ENCODE assay signal across 8 mouse cellular contexts in the genomic region with DNA sequence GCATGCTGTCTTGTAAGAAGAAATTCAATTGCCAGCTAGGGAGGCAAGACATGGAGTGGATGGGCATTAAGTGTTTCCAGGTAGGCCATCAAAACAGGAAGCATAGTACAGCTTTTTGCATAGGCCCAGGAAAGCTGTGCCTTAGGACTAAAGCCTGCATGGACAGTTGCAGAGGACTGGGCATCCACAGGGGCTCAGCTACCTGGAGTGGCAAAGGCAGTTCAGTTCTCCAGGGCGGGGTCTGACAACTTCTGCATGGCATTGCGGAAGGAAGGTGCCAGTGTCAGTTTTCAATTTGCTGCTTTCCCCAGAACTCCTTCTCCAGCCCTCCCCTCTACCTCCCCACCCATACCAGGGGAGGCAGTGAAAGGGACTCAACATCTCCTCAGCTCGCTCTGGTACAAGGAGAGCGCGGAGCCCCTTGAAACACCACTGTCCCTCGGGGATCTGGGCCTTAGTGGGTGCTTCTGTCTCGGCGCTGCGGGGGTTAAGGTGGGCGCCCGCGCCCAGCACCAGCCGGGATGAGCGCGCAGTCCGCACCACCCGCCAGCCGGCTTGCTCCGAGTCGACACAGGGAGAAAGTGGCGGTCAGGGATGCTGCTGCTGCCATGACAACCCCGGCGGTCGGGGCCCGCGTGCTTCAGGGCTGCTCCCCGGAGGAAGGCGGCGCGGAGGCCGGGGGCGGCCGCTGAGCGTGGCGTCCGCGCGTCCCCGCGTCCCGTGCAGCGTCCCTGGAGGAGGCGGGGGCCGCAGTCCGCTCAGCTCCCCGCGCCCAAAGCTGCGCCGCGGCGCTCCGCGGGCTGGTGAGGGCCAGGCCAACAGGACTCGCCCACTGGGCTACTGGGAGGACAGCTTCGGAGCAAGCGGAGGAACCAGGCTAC.
A peak's percentile ranks its signal among the peaks of the same experiment; 100 is the strongest.
DNase-seq lines count a peak whose midpoint lies in the region; ATAC-seq and TF ChIP-seq lines count a peak whose summit lies in the region.

No protein-coding gene starts in this region.

- H3K79me2 ChIP-seq in heart, adult 2 months (replicated peaks; ENCODE audit: control insufficient read depth, insufficient read depth, low read length) = no peaks in the 10 kb centered on the region

- H3K4me2 ChIP-seq in hindbrain, embryonic 12.5 days (replicated peaks) = peak overlapping the region; percentile 96
- peak overlapping the region; percentile 94 for H3K4me2 ChIP-seq in limb, embryonic 14.5 days (replicated peaks; ENCODE audit: low read depth, low read length, severe bottlenecking)

- no peaks in the 10 kb centered on the region for H3K9me3 ChIP-seq in forebrain, embryonic 10.5 days
- no peaks in the 10 kb centered on the region for H3K9me3 ChIP-seq in hindbrain, embryonic 12.5 days (replicated peaks)
- H3K9me3 ChIP-seq in limb, embryonic 14.5 days (ENCODE audit: control insufficient read depth, low read length) = no peaks in the 10 kb centered on the region

- peak; percentile 12 to 20 for DNase-seq in heart, adult 2 months
- DNase-seq in heart, postnatal 36 days = no peak
- peak; percentile 85 for DNase-seq in brain, adult 2 months (ENCODE audit: low read depth, low spot score)
- DNase-seq in forebrain, embryonic 10.5 days (ENCODE audit: extremely low spot score, low spot score) = peak; percentile 55
- no peak for DNase-seq in limb, embryonic 14.5 days (ENCODE audit: low spot score)
- peak; percentile 85 for DNase-seq in retina, postnatal 1 day

- TF ChIP-seq CTCF in heart, adult 2 months (IDR thresholded peaks at IDR 0.05) = no peak

- H3K4me1 ChIP-seq in heart, adult 2 months (ENCODE audit: control insufficient read depth, insufficient read depth, low read length) = no peaks in the 10 kb centered on the region
- H3K4me1 ChIP-seq in forebrain, embryonic 10.5 days = peaks cover 23% of the 10 kb centered on the region
- peaks cover 9% of the 10 kb centered on the region for H3K4me1 ChIP-seq in hindbrain, embryonic 12.5 days
- H3K4me1 ChIP-seq in limb, embryonic 14.5 days (ENCODE audit: control insufficient read depth, insufficient read depth, low read length) = 0 out of 2 replicates have a peak, but pooled peaks cover 7% of the 10 kb centered on the region

- intact Hi-C loops in heart, adult 2 months (cut with DNase I) = no loop called here
- intact Hi-C loops in heart, postnatal 36 days (cut with DNase I) = no loop called here

- peaks cover 3% of the 10 kb centered on the region for H3K27me3 ChIP-seq in heart, adult 2 months (ENCODE audit: control insufficient read depth, insufficient read depth, low read length)
- H3K27me3 ChIP-seq in forebrain, embryonic 10.5 days (ENCODE audit: poor library complexity, severe bottlenecking) = peaks cover 51% of the 10 kb centered on the region
- H3K27me3 ChIP-seq in hindbrain, embryonic 12.5 days = peaks cover 25% of the 10 kb centered on the region
- H3K27me3 ChIP-seq in limb, embryonic 14.5 days (ENCODE audit: control insufficient read depth, insufficient read depth, low read length) = peaks cover 35% of the 10 kb centered on the region

- no peak overlapping the region for H3K9ac ChIP-seq in heart, adult 2 months (ENCODE audit: low read depth, low read length)
- peak overlapping the region; percentile 67 for H3K9ac ChIP-seq in hindbrain, embryonic 12.5 days
- H3K9ac ChIP-seq in limb, embryonic 14.5 days (ENCODE audit: low read depth, low read length, severe bottlenecking) = peak overlapping the region; percentile 52

- 3% methylated on average over 56 of the region's 56 CpGs for WGBS in heart, adult 2 months
- under 1% methylated on average over 56 of the region's 56 CpGs for WGBS in forebrain, embryonic 10.5 days
- under 1% methylated on average over 56 of the region's 56 CpGs for WGBS in hindbrain, embryonic 12.5 days
- under 1% methylated on average over 47 of the region's 56 CpGs for WGBS in limb, embryonic 14.5 days

- TF ChIP-seq POLR2A in heart, adult 2 months (IDR thresholded peaks at IDR 0.05; ENCODE audit: insufficient read depth, low read depth, low read length) = no peak
- no peak for TF ChIP-seq POLR2A in limb, embryonic 14.5 days (IDR thresholded peaks at IDR 0.05; ENCODE audit: borderline replicate concordance, extremely low read depth, insufficient read depth, insufficient read length)

- ATAC-seq in hindbrain, embryonic 12.5 days (ENCODE audit: low FRiP score) = peak; percentile 92
- ATAC-seq in limb, embryonic 14.5 days (ENCODE audit: low FRiP score, low read depth) = peak; percentile 49; the same call in 1 of the 2 replicates
- ATAC-seq in CD4-positive, CD25-positive, alpha-beta regulatory T cell, adult 4 months = no peak

- no peak for TF ChIP-seq EP300 in heart, adult 2 months (IDR thresholded peaks at IDR 0.05; ENCODE audit: insufficient read depth, low read depth, low read length)

- no peak overlapping the region for H3K27ac ChIP-seq in heart, adult 2 months
- peak overlapping the region; percentile 83 for H3K27ac ChIP-seq in forebrain, embryonic 10.5 days
- H3K27ac ChIP-seq in hindbrain, embryonic 12.5 days = no peak overlapping the region
- H3K27ac ChIP-seq in limb, embryonic 14.5 days (replicated peaks; ENCODE audit: low read depth, low read length) = no peak overlapping the region

- H3K4me3 ChIP-seq in heart, adult 2 months = peak overlapping the region; percentile 23
- H3K4me3 ChIP-seq in forebrain, embryonic 10.5 days = peak overlapping the region; percentile 72
- H3K4me3 ChIP-seq in hindbrain, embryonic 12.5 days = peak overlapping the region; percentile 63
- H3K4me3 ChIP-seq in limb, embryonic 14.5 days (replicated peaks; ENCODE audit: low read length) = peak overlapping the region; percentile 51

- H3K36me3 ChIP-seq in heart, adult 2 months (ENCODE audit: control insufficient read depth, insufficient read depth, low read length) = no peaks in the 10 kb centered on the region
- no peaks in the 10 kb centered on the region for H3K36me3 ChIP-seq in forebrain, embryonic 10.5 days (replicated peaks)
- H3K36me3 ChIP-seq in hindbrain, embryonic 12.5 days = no peaks in the 10 kb centered on the region
- no peaks in the 10 kb centered on the region for H3K36me3 ChIP-seq in limb, embryonic 14.5 days (ENCODE audit: control insufficient read depth, insufficient read depth, low read length)

Comparison
In these comparisons a context has a peak if more than half of its experiments do, and no peak if none do; other contexts are left out.
1. DNase-seq: peak in heart, adult 2 months (2 of 2), brain, adult 2 months (single experiment), forebrain, embryonic 10.5 days (single experiment) and retina, postnatal 1 day (single experiment); none in heart, postnatal 36 days (0 of 2) and limb, embryonic 14.5 days (single experiment).
2. Peak in every context shown above with its lines, with median percentiles within 50 percentile points of each other: H3K4me3 ChIP-seq.